Mouse (Mus musculus) heart, postnatal 36 days (tissue): ENCODE data around the gene Olfr31. TPM values are rescaled to one million over a fixed set of nuclear protein-coding genes. Genes with fewer than 3 reads are reported as not detected.

Experiments used
- DNase-seq, 2 experiments: peaks; one replicate each; pipeline ENCODE4 v3.0.0; 2021 to 2022
- intact Hi-C: fragments of 180-260 bp; cut with DNase I; formaldehyde crosslinking; loops from one replicate; pipeline ENCODE4 v1.15.1; 2025
- total RNA-seq, 2 experiments: library from RNA; stranded (reverse); gene quantifications; 2 replicates each; pipeline ENCODE4 v1.2.3; 2021

The Olfr31 gene
- total RNA-seq, 2 experiments from 2014 or later, result not detected

GRCm38 (mm10) chr14:14353740-14354510, 31.3 kb downstream of the Olfr31 start:
- intact Hi-C loops, result no loop called here

DNA sequence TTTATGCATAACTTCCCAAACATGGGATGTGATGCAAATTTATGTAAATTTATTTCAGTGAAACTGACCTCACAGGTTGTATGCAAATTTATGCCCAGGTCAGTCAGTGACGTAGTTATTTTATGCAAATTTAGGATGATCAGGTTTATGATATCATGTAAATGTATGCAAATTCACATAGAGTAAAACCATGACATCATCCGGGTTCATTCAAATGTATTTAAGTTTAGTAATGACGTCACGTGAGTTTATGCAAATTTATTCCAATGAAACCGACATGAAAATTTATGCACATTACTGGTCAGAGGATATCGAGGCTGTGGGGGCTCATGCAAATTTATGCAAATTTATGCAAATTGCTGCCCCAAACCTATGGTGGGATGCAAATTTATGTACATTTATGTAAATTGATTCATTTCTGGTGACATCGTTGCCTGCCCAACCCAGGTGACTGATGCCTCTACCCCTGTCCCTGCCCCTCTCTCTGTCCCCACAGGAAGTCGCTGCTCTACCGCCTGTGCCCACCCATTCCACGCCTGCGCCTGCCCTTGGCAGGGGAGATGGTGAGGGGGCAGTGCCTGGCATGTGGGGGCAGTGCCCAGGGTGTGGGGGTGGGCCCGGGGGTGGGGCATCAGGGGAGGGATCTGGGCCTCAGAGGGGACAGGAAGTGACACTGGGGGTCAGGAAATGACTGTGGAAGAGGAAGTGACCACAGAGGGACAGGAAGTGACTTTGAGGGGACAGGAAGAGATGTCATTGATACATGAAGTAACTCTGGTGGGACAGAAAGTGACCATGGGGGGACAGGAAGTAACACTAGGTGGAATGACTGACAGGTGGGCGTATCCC, 32.1 kb downstream of the Olfr31 start:
- intact Hi-C loops, result no loop called here
- no peak for DNase-seq

More at GRCm38 (mm10) chr14:14353740-14354510, 31.3 kb downstream of the Olfr31 start:
- no peak for DNase-seq

DNA sequence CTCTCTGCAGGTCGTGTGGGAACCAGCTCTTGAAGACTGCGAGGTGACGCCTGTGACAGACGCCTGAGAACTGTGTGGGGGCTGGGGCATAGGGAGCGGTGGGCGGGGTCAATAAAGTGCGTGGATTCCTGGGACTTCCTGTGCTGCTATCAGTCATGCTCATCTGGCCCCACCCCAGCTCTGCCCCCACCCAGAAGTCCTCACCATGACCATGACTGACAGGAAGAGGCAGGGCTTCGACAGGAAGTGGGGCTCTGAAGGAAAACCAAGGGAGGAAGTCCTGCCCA, 32.7 kb downstream of the Olfr31 start:
- intact Hi-C loops, result no loop called here
- DNase-seq, result no peak

Other genes starting within 250 kb of the Olfr31 start
- gene Psmd6, start 201.8 kb upstream of the Olfr31 start, total RNA-seq, result 10 to 100 TPM; 83.0 to 89.4 TPM
- gene Olfr720, start 136.0 kb upstream of the Olfr31 start, total RNA-seq, result not detected
- gene Il3ra, start 23.4 kb downstream of the Olfr31 start, total RNA-seq, result 1 to 10 TPM; 4.2 to 4.8 TPM
- not detected for gene Olfr721-ps1, start 78.5 kb downstream of the Olfr31 start, total RNA-seq